Mouse (Mus musculus) embryonic facial prominence, embryonic 10.5 days (tissue): ENCODE results near the gene Zcchc8. TPM values are rescaled to one million over a fixed set of nuclear protein-coding genes. Genes with fewer than 3 reads are reported as not detected.

ENCODE experiments used
- DNase-seq: peaks from one replicate; pipeline ENCODE4 v3.0.0-alpha.2; 2017; ENCODE audit warnings: low spot score
- H3K27ac ChIP-seq: fragments of 300-500 bp; sonication (generic); replicated peaks from 2 replicates; pipeline ENCODE4 v1.5.1; 2016; ENCODE audit warnings: mild to moderate bottlenecking
- H3K27me3 ChIP-seq: fragments of 300-500 bp; sonication (generic); replicated peaks from 2 replicates; pipeline ENCODE4 v1.6.1; 2016; ENCODE audit warnings: low read depth, mild to moderate bottlenecking; ENCODE audit not compliant: poor library complexity, severe bottlenecking
- H3K36me3 ChIP-seq: fragments of 300-500 bp; sonication (generic); replicated peaks from 2 replicates; pipeline ENCODE4 v1.6.1; 2016; ENCODE audit warnings: mild to moderate bottlenecking, moderate library complexity
- H3K4me1 ChIP-seq: fragments of 300-500 bp; sonication (generic); 2 replicates; pipeline ENCODE4 v1.6.1; 2016
- H3K4me3 ChIP-seq: fragments of 300-500 bp; sonication (generic); 2 replicates; pipeline ENCODE4 v1.5.1; 2016; ENCODE audit warnings: mild to moderate bottlenecking, moderate library complexity
- H3K9me3 ChIP-seq: fragments of 300-500 bp; sonication (generic); 2 replicates; pipeline ENCODE4 v1.6.1; 2016; ENCODE audit warnings: mild to moderate bottlenecking
- WGBS: fragments of 180-500 bp; shearing (Covaris S2); methylation state at CpG from one replicate; pipeline ENCODE4 v1.1.7; 2016; 5-methylcytosine and 5-hydroxymethylcytosine counted together
- polyA plus RNA-seq: library from polyadenylated mRNA; unstranded; fragments of >200 nt; fragmentation: Nextera tagmentation; extraction: Ambion mirVana; gene quantifications from 2 replicates; pipeline ENCODE4 v1.2.1, GENCODE M21; 2016

Gene Zcchc8
- polyA plus RNA-seq, 1 experiment from 2014 or later = 86.3 TPM

GRCm38 (mm10) chr5:123679106-123679505 lies 41.8 kb downstream of the Zcchc8 start:
- Histone ChIP-seq H3K4me1 (peaks cover 23% of the 10 kb centered on the region), H3K27me3 (no peaks in the 10 kb centered on the region), H3K4me3 (no peak overlapping the region), H3K27ac (no peak overlapping the region), H3K36me3 (peaks cover 9% of the 10 kb centered on the region), H3K9me3 (no peaks in the 10 kb centered on the region)
- DNase-seq = no peak
- 80% methylated on average over 3 of the region's 3 CpGs for WGBS

- no peak for DNase-seq
- H3K36me3 ChIP-seq = peaks cover 9% of the 10 kb centered on the region
- WGBS = 89% methylated on average over 9 of the region's 9 CpGs
- no peak overlapping the region for H3K4me3 ChIP-seq
- H3K27me3 ChIP-seq = no peaks in the 10 kb centered on the region
- no peaks in the 10 kb centered on the region for H3K9me3 ChIP-seq
- peaks cover 33% of the 10 kb centered on the region for H3K4me1 ChIP-seq
- no peak overlapping the region for H3K27ac ChIP-seq
These were observed 45.2 kb downstream of the Zcchc8 start for GRCm38 (mm10) chr5:123675717-123676116.

GRCm38 (mm10) chr5:123675221-123675620 lies 45.7 kb downstream of the Zcchc8 start:
- no peak overlapping the region for H3K27ac ChIP-seq
- peaks cover 9% of the 10 kb centered on the region for H3K36me3 ChIP-seq
- DNase-seq = no peak
- H3K27me3 ChIP-seq = no peaks in the 10 kb centered on the region
- H3K9me3 ChIP-seq = no peaks in the 10 kb centered on the region
- peaks cover 38% of the 10 kb centered on the region for H3K4me1 ChIP-seq
- no peak overlapping the region for H3K4me3 ChIP-seq
- WGBS = 60% methylated on average over 3 of the region's 3 CpGs

- Histone ChIP-seq H3K27ac (0 out of 2 replicates have a peak overlapping the region, but pooled peaks have one; percentile 58), H3K4me1 (peaks cover 47% of the 10 kb centered on the region), H3K9me3 (no peaks in the 10 kb centered on the region), H3K27me3 (no peaks in the 10 kb centered on the region), H3K4me3 (peak overlapping the region; percentile 23; the same call in 1 of the 2 replicates), H3K36me3 (no peaks in the 10 kb centered on the region)
- DNase-seq = peak; percentile 20
- 50% methylated on average over 3 of the region's 3 CpGs for WGBS
These were observed 49.5 kb downstream of the Zcchc8 start for GRCm38 (mm10) chr5:123671473-123671820.

DNA sequence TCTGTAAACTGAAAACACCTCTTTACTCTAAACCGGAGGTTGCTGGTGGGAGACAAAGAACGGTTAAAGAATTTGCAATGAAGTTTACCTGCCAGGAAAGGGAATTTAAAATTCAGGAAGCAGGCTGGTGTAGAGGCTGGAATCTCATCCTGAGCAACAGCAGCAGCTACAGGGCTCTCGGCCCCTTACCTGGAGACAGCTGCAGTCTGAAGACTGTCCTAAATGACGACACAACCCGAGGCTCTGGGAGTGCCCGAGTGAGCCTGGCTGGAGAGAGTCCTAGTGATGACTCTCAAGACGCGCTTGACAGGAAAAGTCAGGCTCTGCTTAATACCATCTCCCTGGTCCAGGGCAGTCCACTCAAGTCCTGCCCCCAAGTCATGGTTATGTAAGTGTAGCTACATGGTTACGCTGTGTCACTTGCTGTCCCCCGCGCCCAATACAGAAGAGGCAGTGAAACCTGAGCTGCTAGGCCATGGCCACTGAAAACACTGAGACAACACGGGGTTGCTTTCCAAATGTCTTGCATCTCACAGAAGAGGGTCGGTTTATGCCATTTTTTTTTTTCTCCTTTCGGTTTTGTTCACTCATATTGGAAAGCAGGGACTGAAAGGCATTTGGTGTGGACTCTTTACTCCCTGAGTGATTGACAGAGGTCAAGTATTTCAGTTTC lies 50.0 kb downstream of the Zcchc8 start:
- Histone ChIP-seq H3K27ac (peak overlapping the region; percentile 58), H3K36me3 (no peaks in the 10 kb centered on the region), H3K9me3 (no peaks in the 10 kb centered on the region), H3K4me3 (peak overlapping the region; percentile 23; the same call in 1 of the 2 replicates), H3K4me1 (peaks cover 47% of the 10 kb centered on the region), H3K27me3 (no peaks in the 10 kb centered on the region)
- WGBS = 22% methylated on average over 14 of the region's 14 CpGs
- peak; percentile 43 for DNase-seq

GRCm38 (mm10) chr5:123669991-123670799 lies 50.7 kb downstream of the Zcchc8 start:
- H3K9me3 ChIP-seq = no peaks in the 10 kb centered on the region
- H3K27ac ChIP-seq = peak overlapping the region; percentile 65
- H3K27me3 ChIP-seq = no peaks in the 10 kb centered on the region
- peaks cover 47% of the 10 kb centered on the region for H3K4me1 ChIP-seq
- DNase-seq = peak; percentile 42
- H3K4me3 ChIP-seq = no peak overlapping the region; the same call in 1 of the 2 replicates
- WGBS = 50% methylated on average over 9 of the region's 9 CpGs
- H3K36me3 ChIP-seq = no peaks in the 10 kb centered on the region

GRCm38 (mm10) chr5:123667915-123668314 lies 53.0 kb downstream of the Zcchc8 start:
- peaks cover 37% of the 10 kb centered on the region for H3K4me1 ChIP-seq
- H3K9me3 ChIP-seq = no peaks in the 10 kb centered on the region
- DNase-seq = no peak
- 92% methylated on average over 12 of the region's 12 CpGs for WGBS
- no peaks in the 10 kb centered on the region for H3K36me3 ChIP-seq
- H3K4me3 ChIP-seq = no peak overlapping the region
- H3K27ac ChIP-seq = no peak overlapping the region
- no peaks in the 10 kb centered on the region for H3K27me3 ChIP-seq

DNA sequence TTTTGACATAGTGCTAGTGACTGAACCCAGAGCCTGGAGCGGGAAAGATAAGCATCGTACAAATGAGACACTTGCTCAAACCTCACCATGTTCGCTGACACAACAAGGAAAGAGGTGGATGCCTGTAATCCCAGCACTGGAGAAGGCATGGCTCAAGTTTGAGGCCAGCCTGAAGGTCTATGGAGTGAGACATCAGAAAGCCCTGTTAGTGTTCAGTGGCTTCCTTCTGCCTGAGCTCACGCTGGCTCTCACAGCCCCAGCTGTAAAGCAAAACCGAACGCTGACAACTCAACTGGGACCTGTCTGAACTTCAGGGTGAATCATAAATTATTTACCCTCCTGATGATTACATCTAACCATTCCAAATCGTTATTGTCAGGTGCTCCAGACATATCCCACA lies 54.9 kb downstream of the Zcchc8 start:
- no peak overlapping the region for H3K4me3 ChIP-seq
- H3K4me1 ChIP-seq = peaks cover 36% of the 10 kb centered on the region
- H3K27ac ChIP-seq = no peak overlapping the region
- H3K9me3 ChIP-seq = no peaks in the 10 kb centered on the region
- WGBS = 94% methylated on average over 7 of the region's 7 CpGs
- H3K36me3 ChIP-seq = no peaks in the 10 kb centered on the region
- no peaks in the 10 kb centered on the region for H3K27me3 ChIP-seq
- no peak for DNase-seq

GRCm38 (mm10) chr5:123664329-123664728 lies 56.6 kb downstream of the Zcchc8 start:
- DNase-seq = no peak
- Histone ChIP-seq H3K36me3 (no peaks in the 10 kb centered on the region), H3K4me1 (peaks cover 26% of the 10 kb centered on the region), H3K9me3 (no peaks in the 10 kb centered on the region), H3K4me3 (no peak overlapping the region), H3K27ac (no peak overlapping the region), H3K27me3 (no peaks in the 10 kb centered on the region)
- WGBS = 84% methylated on average over 7 of the region's 7 CpGs

- Histone ChIP-seq H3K4me3 (no peak overlapping the region), H3K27me3 (no peaks in the 10 kb centered on the region), H3K4me1 (peaks cover 28% of the 10 kb centered on the region), H3K27ac (no peak overlapping the region), H3K36me3 (no peaks in the 10 kb centered on the region), H3K9me3 (no peaks in the 10 kb centered on the region)
- peak; percentile 19 for DNase-seq
- 56% methylated on average over 9 of the region's 9 CpGs for WGBS
These were observed 58.8 kb downstream of the Zcchc8 start for GRCm38 (mm10) chr5:123662059-123662458.

GRCm38 (mm10) chr5:123661602-123662001 lies 59.3 kb downstream of the Zcchc8 start:
- 84% methylated on average over 3 of the region's 3 CpGs for WGBS
- no peak for DNase-seq
- Histone ChIP-seq H3K4me1 (peaks cover 25% of the 10 kb centered on the region), H3K36me3 (no peaks in the 10 kb centered on the region), H3K27me3 (no peaks in the 10 kb centered on the region), H3K27ac (no peak overlapping the region), H3K4me3 (no peak overlapping the region), H3K9me3 (no peaks in the 10 kb centered on the region)

- Histone ChIP-seq H3K4me3 (no peak overlapping the region), H3K36me3 (peaks cover 30% of the 10 kb centered on the region), H3K9me3 (no peaks in the 10 kb centered on the region), H3K27ac (0 out of 2 replicates have a peak overlapping the region, but pooled peaks have one; percentile 14), H3K27me3 (no peaks in the 10 kb centered on the region), H3K4me1 (peaks cover 24% of the 10 kb centered on the region)
- WGBS = 82% methylated on average over 7 of the region's 7 CpGs
- no peak for DNase-seq
These were observed 63.2 kb downstream of the Zcchc8 start for GRCm38 (mm10) chr5:123657651-123658050.

DNA sequence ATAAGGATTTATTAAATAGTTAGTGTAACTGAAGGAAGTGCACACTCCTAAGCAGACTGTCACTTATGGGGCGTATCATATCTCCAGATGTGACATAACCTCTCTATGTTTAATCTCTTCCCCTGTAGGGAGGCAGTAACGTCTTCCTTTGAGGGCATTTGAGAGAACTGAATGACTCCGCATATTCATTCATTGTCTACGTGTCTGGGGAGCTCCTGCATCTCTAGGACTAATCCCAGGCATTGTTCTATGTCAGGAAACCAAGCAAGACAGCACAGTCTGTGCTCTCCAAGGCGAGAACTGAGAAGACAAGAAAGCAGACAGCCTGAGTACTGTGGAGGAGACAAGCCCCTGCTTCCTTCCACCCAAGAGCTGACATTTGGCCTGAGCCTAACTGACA lies 66.0 kb downstream of the Zcchc8 start:
- DNase-seq = no peak
- no peaks in the 10 kb centered on the region for H3K27me3 ChIP-seq
- H3K27ac ChIP-seq = no peak overlapping the region
- H3K4me3 ChIP-seq = no peak overlapping the region
- H3K9me3 ChIP-seq = no peaks in the 10 kb centered on the region
- WGBS = 67% methylated on average over 5 of the region's 5 CpGs
- H3K4me1 ChIP-seq = peaks cover 9% of the 10 kb centered on the region; the same call in 1 of the 2 replicates
- peaks cover 43% of the 10 kb centered on the region for H3K36me3 ChIP-seq
